Mouse (Mus musculus): Measurements from ENCODE around the gene Piwil1.

DNA sequence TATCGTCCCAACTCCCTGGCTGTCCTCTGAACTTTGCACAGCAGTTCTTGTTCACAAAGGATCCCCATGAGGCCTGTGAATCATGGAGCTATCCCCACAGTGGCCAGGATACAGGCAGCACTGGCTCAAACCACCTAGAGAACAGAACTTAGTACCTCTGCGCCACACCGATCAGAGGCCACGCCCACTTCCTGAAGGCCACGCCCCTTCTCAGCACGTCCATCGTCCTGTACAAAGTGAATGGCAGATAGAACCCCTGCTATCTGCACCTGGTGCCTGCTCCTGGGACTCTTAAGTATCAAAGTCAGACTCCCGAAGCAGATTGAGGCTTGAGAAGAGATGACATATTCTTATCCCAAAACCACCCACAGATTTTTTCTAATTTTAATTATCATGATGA, 8.3 kb downstream of the Piwil1 start:
- TF ChIP-seq CTCF (IDR thresholded peaks at IDR 0.05) (no peak), EP300 (IDR thresholded peaks at IDR 0.05; ENCODE audit: insufficient read depth, low read depth, low read length) (no peak), POLR2A (IDR thresholded peaks at IDR 0.05; ENCODE audit: insufficient read depth, low read depth, low read length) (no peak)

Measured in heart, adult 2 months (tissue).